Mouse (Mus musculus): ENCODE data around the gene Cfap43.
A peak's percentile ranks its signal among the peaks of the same experiment; 100 is the strongest.

Gene Cfap43

GRCm38 (mm10) chr19:47710376-47710775, 208.7 kb downstream of the Cfap43 start:
- no peak for DNase-seq (ENCODE audit: low spot score)

GRCm38 (mm10) chr19:47705772-47706309, 213.2 kb downstream of the Cfap43 start:
- no peak for DNase-seq (ENCODE audit: low spot score)

GRCm38 (mm10) chr19:47705080-47705771, 213.9 kb downstream of the Cfap43 start:
- DNase-seq (ENCODE audit: low spot score): no peak

DNA sequence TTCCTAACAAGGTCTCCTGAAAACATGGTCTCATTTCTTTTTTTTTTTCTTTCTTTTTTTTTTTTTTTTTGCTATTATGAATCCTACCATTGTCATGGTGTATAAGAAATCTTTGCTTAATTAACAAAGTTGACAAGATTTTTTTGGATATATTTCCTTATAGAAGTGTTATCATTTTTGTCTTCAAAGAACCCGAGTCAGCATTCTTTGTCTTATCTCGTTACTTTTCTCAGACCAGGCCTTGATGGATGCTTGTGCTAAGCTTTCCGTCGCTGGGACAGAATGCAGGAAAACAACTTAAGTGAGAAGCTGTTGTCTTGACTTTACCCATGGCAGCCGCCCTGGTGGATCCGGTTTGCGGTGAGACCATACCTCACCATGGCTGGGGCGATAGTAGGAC, 218.6 kb downstream of the Cfap43 start:
- no peak for DNase-seq (ENCODE audit: low spot score)

DNA sequence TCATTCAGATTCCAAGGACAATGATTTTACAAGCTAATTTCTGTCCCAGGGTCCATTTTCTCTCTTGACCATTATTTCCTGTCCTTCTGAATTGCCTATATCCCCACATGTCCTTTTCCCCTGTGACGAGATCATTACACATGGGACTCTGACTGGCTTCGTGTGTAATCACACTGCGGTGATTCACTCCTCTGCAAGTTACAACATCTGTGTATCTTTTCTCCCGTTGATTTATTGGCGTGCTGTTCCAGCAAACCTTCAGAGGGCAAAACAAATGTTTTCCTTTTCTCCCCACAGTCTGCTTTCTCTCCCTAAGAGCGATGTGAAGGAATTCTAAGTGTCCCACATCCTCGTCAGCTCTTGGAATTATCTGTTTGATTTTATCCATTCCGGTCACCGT, 219.3 kb downstream of the Cfap43 start:
- DNase-seq (ENCODE audit: low spot score): no peak

DNA sequence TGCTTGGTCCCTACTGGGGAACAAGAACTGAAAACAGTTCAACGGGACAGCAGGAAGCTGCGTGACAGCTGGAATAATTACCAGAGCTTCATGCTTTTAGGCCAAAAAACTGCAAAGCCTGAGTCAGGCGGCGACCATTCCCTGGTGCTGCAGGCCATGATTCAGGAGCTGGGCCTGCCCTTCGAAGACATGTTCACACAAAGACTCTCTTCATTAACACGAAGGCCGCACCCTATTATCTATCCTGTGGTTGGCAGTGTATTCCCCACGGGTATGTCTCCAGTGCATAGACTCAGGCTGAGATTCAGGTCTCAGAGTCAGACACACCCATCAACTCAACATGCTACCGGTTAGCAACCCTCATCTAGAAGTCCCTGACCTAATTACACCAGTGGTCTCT, 220.8 kb downstream of the Cfap43 start:
- no peak for DNase-seq (ENCODE audit: low spot score)

- DNase-seq (ENCODE audit: low spot score): no peak
Measured at GRCm38 (mm10) chr19:47697067-47697466, 222.0 kb downstream of the Cfap43 start.

DNA sequence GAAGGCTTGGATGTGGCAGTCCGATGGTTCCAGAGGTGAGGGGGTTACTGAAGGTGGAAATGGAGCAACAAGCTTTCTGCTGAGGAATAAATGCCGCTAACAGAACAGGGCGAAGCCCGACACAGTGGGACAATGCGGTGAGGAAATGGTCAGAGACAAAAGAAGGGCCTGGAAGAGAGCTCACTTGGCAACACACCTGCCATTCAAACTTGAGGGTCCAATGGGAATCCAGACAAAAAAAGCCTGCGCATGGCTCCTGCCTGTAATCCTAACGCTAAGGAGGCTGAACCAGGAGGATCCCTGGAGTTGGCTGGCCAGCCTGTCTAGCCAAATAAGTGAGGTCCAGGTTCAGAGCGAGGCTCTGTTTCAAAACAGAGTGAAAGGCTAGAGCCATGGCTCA, 222.7 kb downstream of the Cfap43 start:
- DNase-seq (ENCODE audit: low spot score): no peak

- DNase-seq (ENCODE audit: low spot score): no peak
Measured at GRCm38 (mm10) chr19:47695725-47696124, 223.4 kb downstream of the Cfap43 start.

DNA sequence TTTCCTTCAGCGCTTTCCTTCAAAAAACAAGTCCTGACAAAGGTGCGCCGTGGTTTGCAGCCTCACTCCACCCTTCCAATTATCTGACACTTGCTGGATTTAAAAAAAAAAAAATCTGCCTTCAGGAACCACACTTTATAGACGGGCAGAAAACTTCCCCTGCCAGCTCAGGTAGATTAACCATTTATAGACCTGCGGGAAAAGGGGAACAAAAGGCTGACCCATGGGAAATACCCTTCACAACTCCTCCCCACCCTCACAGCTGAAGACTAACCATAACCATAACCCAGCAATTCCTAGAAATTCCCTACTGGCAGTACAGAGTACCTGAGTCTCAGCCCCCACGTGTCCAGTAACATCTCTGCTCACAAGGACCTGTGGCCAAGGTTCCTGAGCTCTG, 227.1 kb downstream of the Cfap43 start, which contains the start of gene Col17a1:
Col17a1 (minus strand) TSS at position 101 of the 400 bp plus-strand sequence.
- DNase-seq (ENCODE audit: low spot score): no peak

DNA sequence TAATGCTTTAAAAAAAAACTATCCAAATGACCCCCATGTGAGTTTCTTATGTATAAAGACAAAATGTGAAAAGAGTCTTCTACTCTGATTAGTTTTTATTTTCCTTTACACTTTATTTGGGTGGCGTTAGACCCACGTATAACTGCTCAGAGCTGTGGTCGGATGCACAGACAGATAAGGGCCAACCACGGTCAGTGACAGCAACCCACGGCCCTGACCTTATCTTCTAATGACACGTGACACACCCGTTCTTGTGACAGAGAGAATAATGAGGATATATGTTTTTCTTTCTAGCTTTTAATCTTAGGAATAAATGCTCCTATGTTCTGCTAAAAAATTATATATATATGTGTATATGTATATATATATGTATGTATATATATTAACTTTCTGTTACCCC, 229.5 kb downstream of the Cfap43 start:
- DNase-seq (ENCODE audit: low spot score): peak; percentile 4
